Mouse (Mus musculus) spleen, postnatal 36 days (tissue): Measurements from ENCODE around the gene Kcnmb3.

Experiments
- DNase-seq, 2 experiments: peaks; one replicate each; pipeline ENCODE4 v3.0.0; 2022; ENCODE audit warnings: low spot score in 2 of 2, mixed read lengths in 1 of 2

Kcnmb3 gene

GRCm38 (mm10) chr3:32495088-32495770 lies 3.2 kb upstream of the Kcnmb3 start:
- DNase-seq = no peak

GRCm38 (mm10) chr3:32494387-32495087 lies 2.5 kb upstream of the Kcnmb3 start:
- DNase-seq = peak; percentile 62 to 63

GRCm38 (mm10) chr3:32490928-32491315 lies 1.1 kb downstream of the Kcnmb3 start:
- peak; percentile 73 to 80 for DNase-seq

DNA sequence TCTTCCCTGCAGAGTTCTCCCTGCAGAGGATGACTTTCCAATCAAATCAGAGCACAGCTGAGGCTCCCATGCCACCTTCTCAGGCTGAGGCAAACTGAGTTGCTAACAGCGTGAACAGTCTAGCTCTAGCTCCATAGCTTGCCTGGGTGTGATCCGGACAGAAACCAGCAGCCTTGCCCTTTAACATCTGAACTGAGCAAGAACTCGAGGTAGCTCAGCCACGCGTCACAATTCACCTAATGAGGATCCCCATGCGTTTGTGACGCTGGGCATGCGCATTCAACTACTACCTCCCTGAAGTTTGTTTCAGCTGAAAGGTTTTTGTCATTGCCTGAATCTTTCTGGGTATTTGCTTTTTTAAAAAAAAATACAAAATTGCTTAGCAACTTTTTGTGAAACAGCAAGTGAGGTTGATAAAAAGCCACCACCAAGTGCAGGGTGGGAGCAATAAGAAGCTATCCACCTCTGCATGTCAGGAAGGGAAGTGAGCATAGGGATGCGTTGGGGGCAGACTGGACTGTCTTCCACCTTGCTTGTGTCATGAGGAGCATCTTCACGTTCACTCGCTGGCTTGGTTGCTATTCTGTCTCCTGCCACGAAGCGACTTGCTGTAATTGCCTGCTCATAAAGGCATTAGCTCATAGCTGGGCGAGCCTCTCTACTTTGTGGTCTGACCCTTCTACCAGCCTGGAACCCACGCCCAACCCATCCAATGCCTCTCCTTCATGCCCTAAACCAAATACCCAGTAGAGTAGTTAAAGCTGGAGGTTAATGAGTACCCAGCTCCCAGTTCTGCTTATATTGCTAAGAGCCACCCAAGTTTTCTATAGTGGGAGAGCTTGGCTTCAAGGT lies 1.7 kb downstream of the Kcnmb3 start:
- peak; percentile 83 to 84 for DNase-seq

GRCm38 (mm10) chr3:32488172-32488571 lies 3.9 kb downstream of the Kcnmb3 start:
- DNase-seq = no peak

DNA sequence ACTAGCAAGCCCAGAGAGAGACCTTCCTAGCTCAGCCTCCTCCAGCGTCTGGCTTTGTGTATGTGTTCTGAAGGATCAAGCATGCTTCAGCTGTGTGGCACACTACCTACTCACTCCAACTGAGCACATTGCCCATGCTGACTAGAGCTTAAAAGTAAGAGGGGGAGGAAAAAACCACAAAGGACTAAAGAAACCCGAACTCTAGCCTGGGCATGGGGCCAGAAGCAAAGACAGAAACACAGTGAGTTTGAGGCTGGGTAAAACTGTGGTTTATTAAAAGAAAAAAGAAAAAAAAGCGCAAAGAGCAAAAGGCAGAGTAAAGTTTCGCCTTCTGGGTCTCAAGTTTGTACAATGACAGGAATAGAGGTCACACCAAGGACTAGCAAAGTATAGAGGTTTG lies 5.5 kb downstream of the Kcnmb3 start:
- DNase-seq = no peak

DNA sequence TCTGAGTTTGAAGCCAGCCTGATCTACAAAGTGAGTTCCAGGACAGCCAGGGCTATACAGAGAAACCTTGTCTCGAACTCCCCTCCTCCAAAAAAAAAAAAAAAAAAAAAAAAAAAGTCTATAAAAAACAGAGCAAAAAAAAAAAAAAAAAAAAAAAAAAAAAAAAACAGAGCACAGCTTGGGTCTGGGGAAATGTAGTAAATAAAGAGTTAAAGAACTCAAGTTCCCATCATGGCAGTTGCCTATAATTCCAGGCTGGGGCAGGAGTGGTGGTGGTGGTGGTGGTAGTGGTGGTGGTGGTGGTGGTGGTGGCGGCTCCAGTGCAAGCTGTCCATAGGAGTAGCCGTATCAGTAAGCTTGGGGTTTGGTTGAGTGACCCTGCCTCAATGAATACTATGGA lies 9.0 kb downstream of the Kcnmb3 start:
- DNase-seq = no peak

GRCm38 (mm10) chr3:32479961-32480360 lies 12.1 kb downstream of the Kcnmb3 start:
- DNase-seq = no peak

DNA sequence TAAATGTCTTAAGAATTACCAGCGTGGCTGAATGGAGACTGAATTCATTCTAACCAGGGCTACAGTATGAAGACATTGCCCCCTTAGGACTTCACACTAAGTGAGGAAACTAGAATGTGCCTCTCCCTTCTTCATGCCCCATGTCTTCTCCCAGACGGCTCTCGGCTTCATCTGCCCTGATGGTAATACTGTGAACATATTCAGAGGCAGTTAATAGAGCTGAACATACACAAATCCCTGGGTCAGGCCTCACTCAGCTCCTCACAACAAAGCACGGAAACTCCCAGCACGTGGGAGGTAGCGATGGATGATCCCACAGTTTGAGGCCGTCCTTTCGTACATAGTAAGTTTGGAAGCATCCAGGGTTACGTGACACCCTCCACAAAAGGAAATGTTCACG lies 18.8 kb downstream of the Kcnmb3 start:
- DNase-seq = no peak

- no peak for DNase-seq
Measured at GRCm38 (mm10) chr3:32472191-32472900, 19.7 kb downstream of the Kcnmb3 start.

- no peak for DNase-seq
Measured at GRCm38 (mm10) chr3:32471098-32471497, 20.9 kb downstream of the Kcnmb3 start.

- no peak for DNase-seq
Measured at GRCm38 (mm10) chr3:32470449-32470848, 21.6 kb downstream of the Kcnmb3 start.

DNA sequence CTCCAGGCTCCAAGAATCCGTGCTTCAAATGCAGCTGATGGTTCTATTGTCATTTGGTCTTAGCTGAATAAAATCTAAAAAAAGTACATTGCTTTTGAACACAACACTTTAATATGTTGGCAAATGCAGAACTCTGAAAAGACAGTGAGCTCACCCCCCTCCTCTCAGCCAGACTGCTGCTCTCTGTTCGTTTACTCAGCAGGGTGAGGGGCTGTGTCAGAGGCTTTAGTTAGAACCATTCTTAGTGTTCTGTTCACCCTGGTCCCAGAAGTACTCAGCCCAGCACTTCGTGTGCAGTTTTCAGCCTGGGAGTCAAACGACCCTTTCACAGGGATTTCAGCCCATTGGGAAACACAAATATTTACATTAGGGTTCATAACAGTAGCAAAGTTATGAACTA lies 23.6 kb downstream of the Kcnmb3 start:
- DNase-seq = no peak

DNA sequence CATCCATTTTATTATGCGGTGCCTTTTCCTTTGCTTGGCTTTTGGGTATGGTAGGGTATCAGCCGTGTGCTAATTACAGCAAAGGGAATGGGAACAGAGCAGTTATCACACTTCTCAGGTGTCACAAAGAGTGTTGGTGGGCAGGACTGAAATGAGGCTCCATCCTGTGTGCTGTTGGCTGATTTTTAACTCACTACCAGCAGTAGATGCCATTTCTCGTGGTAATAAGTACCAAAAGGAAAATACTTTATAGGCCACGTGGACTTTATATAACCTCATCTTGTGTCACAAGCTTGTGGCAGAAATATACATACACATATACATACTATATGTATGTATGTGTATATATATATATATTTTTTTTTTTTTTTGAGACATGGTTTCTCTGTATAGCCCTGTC lies 24.7 kb downstream of the Kcnmb3 start:
- no peak for DNase-seq

GRCm38 (mm10) chr3:32459777-32460176 lies 32.3 kb downstream of the Kcnmb3 start:
- peak; percentile 55 to 57 for DNase-seq

DNA sequence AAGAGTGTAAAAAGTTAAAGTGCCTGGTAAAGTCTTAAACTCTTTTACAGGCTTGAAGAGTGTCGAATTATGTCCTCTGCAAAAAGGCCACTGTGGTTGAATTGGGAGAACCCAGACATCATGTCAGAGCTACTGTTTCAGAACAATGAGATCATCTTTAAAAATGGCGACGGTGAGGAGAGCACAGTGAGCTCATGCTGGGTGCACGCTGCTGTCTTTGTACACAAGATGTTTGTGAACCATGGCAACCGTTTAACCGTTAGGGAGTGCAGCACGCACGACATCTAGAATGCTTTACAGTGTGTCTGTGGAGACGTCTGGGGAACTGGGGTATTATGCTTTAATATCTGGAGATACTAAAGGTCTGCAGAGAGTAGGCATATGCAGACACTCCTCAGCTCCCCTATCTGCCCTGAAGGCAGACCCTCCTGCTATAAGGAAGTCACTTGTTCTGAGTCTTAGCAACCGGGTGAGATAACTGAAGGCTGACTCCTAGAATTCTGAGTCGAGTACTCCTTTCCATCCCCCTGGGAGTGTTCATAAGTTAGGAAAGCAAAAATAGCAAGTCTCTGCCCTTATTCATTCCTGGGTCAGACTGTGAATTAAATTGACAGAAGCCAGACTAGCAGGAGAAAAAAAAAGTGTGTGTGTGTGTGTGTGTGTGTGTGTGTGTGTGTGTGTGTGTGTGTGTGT lies 37.6 kb downstream of the Kcnmb3 start:
- DNase-seq = no peak

DNA sequence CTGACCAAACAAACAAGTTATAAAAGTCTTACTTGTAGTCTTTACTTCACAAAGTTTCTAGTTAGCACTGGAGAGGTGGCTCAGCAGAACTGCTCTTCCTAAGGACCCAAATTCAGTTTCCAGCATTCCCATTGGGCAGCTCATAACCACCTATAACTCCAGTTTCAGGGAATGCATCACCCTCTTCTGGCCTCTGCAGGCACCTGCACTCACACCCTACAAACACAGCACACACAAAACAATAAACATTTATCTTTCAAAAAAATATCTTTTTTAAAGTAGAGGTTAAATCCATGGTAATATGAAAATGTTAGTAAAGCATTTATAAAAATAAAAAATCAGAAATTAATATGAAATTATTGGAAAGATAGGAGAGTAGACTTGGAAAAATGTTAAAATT lies 50.3 kb downstream of the Kcnmb3 start:
- DNase-seq = no peak

- DNase-seq = no peak
Measured at GRCm38 (mm10) chr3:32438716-32439115, 53.3 kb downstream of the Kcnmb3 start.

GRCm38 (mm10) chr3:32437820-32438219 lies 54.2 kb downstream of the Kcnmb3 start:
- DNase-seq = no peak

DNA sequence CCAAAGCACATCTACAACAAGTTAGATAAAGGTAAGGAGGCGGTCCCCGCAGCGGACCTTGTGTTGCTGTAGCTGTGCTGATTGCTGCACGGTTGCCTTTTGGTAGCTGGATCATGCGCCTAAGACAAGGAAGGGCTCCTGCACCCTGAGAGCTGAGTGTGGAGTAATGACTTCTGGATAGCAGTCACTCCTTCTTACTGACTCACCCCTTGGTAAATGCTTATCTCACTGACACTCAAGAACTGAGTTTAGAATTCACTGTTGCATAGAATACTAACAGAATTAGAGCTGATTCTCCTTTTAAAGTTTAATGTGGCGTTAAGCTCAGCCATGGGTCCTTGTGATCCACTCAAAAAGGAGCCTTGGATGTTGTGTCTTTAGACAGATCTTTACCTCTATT lies 54.7 kb downstream of the Kcnmb3 start:
- DNase-seq = no peak

DNA sequence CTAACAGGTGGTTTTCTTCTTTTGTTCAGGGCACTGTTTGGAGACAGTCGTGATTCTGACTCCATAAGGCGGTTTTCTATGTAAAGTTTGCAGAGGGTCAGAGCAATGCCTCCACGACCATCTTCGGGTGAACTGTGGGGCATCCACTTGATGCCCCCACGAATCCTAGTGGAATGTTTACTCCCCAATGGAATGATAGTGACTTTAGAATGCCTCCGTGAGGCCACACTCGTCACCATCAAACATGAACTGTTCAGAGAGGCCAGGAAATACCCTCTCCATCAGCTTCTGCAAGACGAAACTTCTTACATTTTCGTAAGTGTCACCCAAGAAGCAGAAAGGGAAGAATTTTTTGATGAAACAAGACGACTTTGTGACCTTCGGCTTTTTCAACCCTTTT lies 55.9 kb downstream of the Kcnmb3 start:
- DNase-seq = no peak
